Mouse (Mus musculus) lung, postnatal 0 days (tissue): ENCODE data around the gene Ephb2.

Source experiments
- CTCF ChIP-seq: IDR thresholded peaks from 2 replicates; pipeline ENCODE4 v1.5.1; 2016; ENCODE audit warnings: antibody characterized with exemption, mild to moderate bottlenecking
- EP300 ChIP-seq: IDR thresholded peaks from 2 replicates; pipeline ENCODE4 v1.6.1; 2016; ENCODE audit warnings: antibody characterized with exemption, mild to moderate bottlenecking, control low read depth

- TF ChIP-seq EP300 (no peak), CTCF (no peak)
These were observed 108.8 kb downstream of the Ephb2 start for GRCm38 (mm10) chr4:136726941-136727340.
